Mouse (Mus musculus): ENCODE results near the gene Gm5767.

GRCm38 (mm10) chr16:8716300-8716699 lies 35.7 kb downstream of the Gm5767 start:
- TF ChIP-seq ZKSCAN1 (IDR thresholded peaks at IDR 0.05; ENCODE audit: low read depth, low read length) (no peak), USF1 (IDR thresholded peaks at IDR 0.05; ENCODE audit: low read depth, low read length) (no peak), MAFK (IDR thresholded peaks at IDR 0.05; ENCODE audit: borderline replicate concordance, low read depth, low read length) (no peak), POLR2A (IDR thresholded peaks at IDR 0.05; ENCODE audit: control insufficient read depth in 1 of 2, insufficient read depth in 1 of 2, low read depth in 1 of 2, low read length in 2 of 2, poor library complexity in 1 of 2) (no peak), EP300 (IDR thresholded peaks at IDR 0.05; ENCODE audit: low read depth in 1 of 2, low read length in 2 of 2) (no peak), MEF2A (IDR thresholded peaks at IDR 0.05; ENCODE audit: extremely low read depth, insufficient replicate concordance, low read depth, low read length, poor library complexity, severe bottlenecking) (no peak), SMC3 (IDR thresholded peaks at IDR 0.05; ENCODE audit: low read depth, low read length) (no peak), MYC (IDR thresholded peaks at IDR 0.05; ENCODE audit: low read depth, low read length) (no peak), BHLHE40 (IDR thresholded peaks at IDR 0.05; ENCODE audit: borderline replicate concordance, low read depth, low read length) (no peak), SIN3A (IDR thresholded peaks at IDR 0.05; ENCODE audit: low read length) (no peak), USF2 (IDR thresholded peaks at IDR 0.05; ENCODE audit: borderline replicate concordance in 1 of 2, insufficient read depth in 1 of 2, low read depth in 1 of 2, low read length in 2 of 2) (no peak)
